Mouse (Mus musculus): ENCODE results near the gene Ccna1. TPM values are rescaled to one million over a fixed set of nuclear protein-coding genes. Genes with fewer than 3 reads are reported as not detected.

The Ccna1 gene
- polyA plus RNA-seq, 1 experiment from 2014 or later = 10.7 TPM

GRCm38 (mm10) chr3:55074576-55075293 is 19.4 kb upstream of the Ccna1 start:
- Histone ChIP-seq H3K9ac (replicated peaks; ENCODE audit: low read depth) (no peak overlapping the region), H3K9me3 (ENCODE audit: low read length) (no peaks in the 10 kb centered on the region), H3K27me3 (replicated peaks; ENCODE audit: insufficient read depth, low read length) (no peaks in the 10 kb centered on the region), H3K4me3 (ENCODE audit: low read depth, low read length) (no peak overlapping the region), H3K36me3 (ENCODE audit: insufficient read depth, low read length) (no peaks in the 10 kb centered on the region), H3K27ac (ENCODE audit: low read length) (no peak overlapping the region), H3K4me1 (ENCODE audit: insufficient read depth, low read depth, low read length) (no peaks in the 10 kb centered on the region), H3K4me2 (replicated peaks; ENCODE audit: low read depth, low read length) (no peak overlapping the region)
- TF ChIP-seq EP300 (IDR thresholded peaks at IDR 0.05) (no peak), CTCF (IDR thresholded peaks at IDR 0.05) (no peak)
- ATAC-seq (no peak), DNase-seq (ENCODE audit: low spot score) (no peak)
- 81% methylated on average over 6 of the region's 6 CpGs for WGBS

GRCm38 (mm10) chr3:55067791-55068434 is 12.6 kb upstream of the Ccna1 start:
- ATAC-seq (no peak), DNase-seq (ENCODE audit: low spot score) (no peak)
- no peak for TF ChIP-seq EP300 (IDR thresholded peaks at IDR 0.05)
- TF ChIP-seq CTCF (IDR thresholded peaks at IDR 0.05) = no peak
- WGBS = 28% methylated on average over 7 of the region's 7 CpGs
- no peaks in the 10 kb centered on the region for H3K27me3 ChIP-seq (replicated peaks; ENCODE audit: insufficient read depth, low read length)
- no peaks in the 10 kb centered on the region for H3K36me3 ChIP-seq (ENCODE audit: insufficient read depth, low read length)
- H3K4me3 ChIP-seq (ENCODE audit: low read depth, low read length) = no peak overlapping the region
- H3K9ac ChIP-seq (replicated peaks; ENCODE audit: low read depth) = no peak overlapping the region
- no peaks in the 10 kb centered on the region for H3K4me1 ChIP-seq (ENCODE audit: insufficient read depth, low read depth, low read length)
- H3K27ac ChIP-seq (ENCODE audit: low read length) = no peak overlapping the region
- no peak overlapping the region for H3K4me2 ChIP-seq (replicated peaks; ENCODE audit: low read depth, low read length)
- H3K9me3 ChIP-seq (ENCODE audit: low read length) = no peaks in the 10 kb centered on the region

GRCm38 (mm10) chr3:55066666-55067023 is 11.3 kb upstream of the Ccna1 start:
- 60% methylated on average over 12 of the region's 12 CpGs for WGBS
- H3K4me3 ChIP-seq (ENCODE audit: low read depth, low read length) = no peak overlapping the region
- no peak overlapping the region for H3K9ac ChIP-seq (replicated peaks; ENCODE audit: low read depth)
- TF ChIP-seq EP300 (IDR thresholded peaks at IDR 0.05) (no peak), CTCF (IDR thresholded peaks at IDR 0.05) (no peak)
- H3K27ac ChIP-seq (ENCODE audit: low read length) = no peak overlapping the region
- no peak for DNase-seq (ENCODE audit: low spot score)
- no peak overlapping the region for H3K4me2 ChIP-seq (replicated peaks; ENCODE audit: low read depth, low read length)
- no peaks in the 10 kb centered on the region for H3K4me1 ChIP-seq (ENCODE audit: insufficient read depth, low read depth, low read length)
- no peaks in the 10 kb centered on the region for H3K9me3 ChIP-seq (ENCODE audit: low read length)
- H3K27me3 ChIP-seq (replicated peaks; ENCODE audit: insufficient read depth, low read length) = no peaks in the 10 kb centered on the region
- ATAC-seq = no peak
- no peaks in the 10 kb centered on the region for H3K36me3 ChIP-seq (ENCODE audit: insufficient read depth, low read length)

- H3K9ac ChIP-seq (replicated peaks; ENCODE audit: low read depth) = no peak overlapping the region
- WGBS = 46% methylated on average over 14 of the region's 14 CpGs
- H3K27me3 ChIP-seq (replicated peaks; ENCODE audit: insufficient read depth, low read length) = no peaks in the 10 kb centered on the region
- no peaks in the 10 kb centered on the region for H3K9me3 ChIP-seq (ENCODE audit: low read length)
- no peak for ATAC-seq
- no peak overlapping the region for H3K27ac ChIP-seq (ENCODE audit: low read length)
- H3K36me3 ChIP-seq (ENCODE audit: insufficient read depth, low read length) = no peaks in the 10 kb centered on the region
- no peaks in the 10 kb centered on the region for H3K4me1 ChIP-seq (ENCODE audit: insufficient read depth, low read depth, low read length)
- no peak for DNase-seq (ENCODE audit: low spot score)
- H3K4me2 ChIP-seq (replicated peaks; ENCODE audit: low read depth, low read length) = no peak overlapping the region
- no peak overlapping the region for H3K4me3 ChIP-seq (ENCODE audit: low read depth, low read length)
- TF ChIP-seq EP300 (IDR thresholded peaks at IDR 0.05) (no peak), CTCF (IDR thresholded peaks at IDR 0.05) (no peak)
Observed at GRCm38 (mm10) chr3:55065738-55066665, 10.7 kb upstream of the Ccna1 start.

- 10% methylated on average over 2 of the region's 2 CpGs for WGBS
- no peaks in the 10 kb centered on the region for H3K27me3 ChIP-seq (replicated peaks; ENCODE audit: insufficient read depth, low read length)
- DNase-seq (ENCODE audit: low spot score) (peak; percentile 56), ATAC-seq (peak; percentile 44; the same call in 1 of the 2 replicates)
- H3K27ac ChIP-seq (ENCODE audit: low read length) = no peak overlapping the region
- H3K4me1 ChIP-seq (ENCODE audit: insufficient read depth, low read depth, low read length) = no peaks in the 10 kb centered on the region
- no peaks in the 10 kb centered on the region for H3K36me3 ChIP-seq (ENCODE audit: insufficient read depth, low read length)
- no peak for TF ChIP-seq EP300 (IDR thresholded peaks at IDR 0.05)
- TF ChIP-seq CTCF (IDR thresholded peaks at IDR 0.05) = peak; percentile 89
- H3K4me3 ChIP-seq (ENCODE audit: low read depth, low read length) = no peak overlapping the region
- H3K9me3 ChIP-seq (ENCODE audit: low read length) = no peaks in the 10 kb centered on the region
- no peak overlapping the region for H3K4me2 ChIP-seq (replicated peaks; ENCODE audit: low read depth, low read length)
- no peak overlapping the region for H3K9ac ChIP-seq (replicated peaks; ENCODE audit: low read depth)
Observed at GRCm38 (mm10) chr3:55064396-55064795, 9.1 kb upstream of the Ccna1 start.

- no peak overlapping the region for H3K4me2 ChIP-seq (replicated peaks; ENCODE audit: low read depth, low read length)
- H3K36me3 ChIP-seq (ENCODE audit: insufficient read depth, low read length) = no peaks in the 10 kb centered on the region
- H3K27ac ChIP-seq (ENCODE audit: low read length) = no peak overlapping the region
- H3K9me3 ChIP-seq (ENCODE audit: low read length) = no peaks in the 10 kb centered on the region
- no peak for DNase-seq (ENCODE audit: low spot score)
- TF ChIP-seq CTCF (IDR thresholded peaks at IDR 0.05) (no peak), EP300 (IDR thresholded peaks at IDR 0.05) (no peak)
- H3K27me3 ChIP-seq (replicated peaks; ENCODE audit: insufficient read depth, low read length) = no peaks in the 10 kb centered on the region
- 70% methylated on average over 9 of the region's 9 CpGs for WGBS
- no peak for ATAC-seq
- H3K4me3 ChIP-seq (ENCODE audit: low read depth, low read length) = no peak overlapping the region
- no peaks in the 10 kb centered on the region for H3K4me1 ChIP-seq (ENCODE audit: insufficient read depth, low read depth, low read length)
- no peak overlapping the region for H3K9ac ChIP-seq (replicated peaks; ENCODE audit: low read depth)
Observed at GRCm38 (mm10) chr3:55062653-55063052, 7.4 kb upstream of the Ccna1 start.
